Mouse (Mus musculus) midbrain, embryonic 13.5 days (tissue): ENCODE measurements around the gene Kcnj4. TPM values are rescaled to one million over a fixed set of nuclear protein-coding genes. Genes with fewer than 3 reads are reported as not detected.

Experiments used
- ATAC-seq: fragments of 200-750 bp; cut with Nextera tagmentation; 2 replicates; pipeline ENCODE4 v1.8.0; 2017; ENCODE audit warnings: mild to moderate bottlenecking, moderate TSS enrichment, moderate library complexity
- H3K27ac ChIP-seq: fragments of 300-500 bp; sonication (generic); 2 replicates; pipeline ENCODE4 v1.5.1; 2015; ENCODE audit warnings: inconsistent platforms, mild to moderate bottlenecking, moderate library complexity
- H3K27me3 ChIP-seq: fragments of 300-500 bp; sonication (generic); 2 replicates; pipeline ENCODE4 v1.6.1; 2015; ENCODE audit warnings: mild to moderate bottlenecking, inconsistent platforms
- H3K36me3 ChIP-seq: fragments of 300-500 bp; sonication (generic); 2 replicates; pipeline ENCODE4 v1.6.1; 2015; ENCODE audit warnings: mild to moderate bottlenecking, inconsistent platforms
- H3K4me1 ChIP-seq: fragments of 300-500 bp; sonication (generic); replicated peaks from 2 replicates; pipeline ENCODE4 v1.6.1; 2015; ENCODE audit warnings: inconsistent platforms
- H3K4me2 ChIP-seq: fragments of 300-500 bp; sonication (generic); replicated peaks from 2 replicates; pipeline ENCODE4 v1.6.1; 2015; ENCODE audit warnings: moderate library complexity, mild to moderate bottlenecking, inconsistent platforms
- H3K4me3 ChIP-seq: fragments of 300-500 bp; sonication (generic); replicated peaks from 2 replicates; pipeline ENCODE4 v1.5.1; 2015; ENCODE audit warnings: mild to moderate bottlenecking, inconsistent platforms
- H3K9ac ChIP-seq: fragments of 300-500 bp; sonication (generic); replicated peaks from 2 replicates; pipeline ENCODE4 v1.6.1; 2015; ENCODE audit warnings: mild to moderate bottlenecking, inconsistent platforms
- H3K9me3 ChIP-seq: fragments of 300-500 bp; sonication (generic); 2 replicates; pipeline ENCODE4 v1.6.1; 2016; ENCODE audit warnings: mild to moderate bottlenecking, inconsistent platforms
- WGBS: fragments of 180-500 bp; shearing (Covaris S2); methylation state at CpG from one replicate; pipeline ENCODE4 v1.1.7; 2015; 5-methylcytosine and 5-hydroxymethylcytosine counted together
- polyA plus RNA-seq: library from polyadenylated mRNA; unstranded; fragments of >200 nt; fragmentation: Nextera tagmentation; extraction: Ambion mirVana; gene quantifications from 2 replicates; pipeline ENCODE4 v1.2.1, GENCODE M21; 2015

The Kcnj4 gene
- polyA plus RNA-seq, 1 experiment from 2014 or later, result not detected

DNA sequence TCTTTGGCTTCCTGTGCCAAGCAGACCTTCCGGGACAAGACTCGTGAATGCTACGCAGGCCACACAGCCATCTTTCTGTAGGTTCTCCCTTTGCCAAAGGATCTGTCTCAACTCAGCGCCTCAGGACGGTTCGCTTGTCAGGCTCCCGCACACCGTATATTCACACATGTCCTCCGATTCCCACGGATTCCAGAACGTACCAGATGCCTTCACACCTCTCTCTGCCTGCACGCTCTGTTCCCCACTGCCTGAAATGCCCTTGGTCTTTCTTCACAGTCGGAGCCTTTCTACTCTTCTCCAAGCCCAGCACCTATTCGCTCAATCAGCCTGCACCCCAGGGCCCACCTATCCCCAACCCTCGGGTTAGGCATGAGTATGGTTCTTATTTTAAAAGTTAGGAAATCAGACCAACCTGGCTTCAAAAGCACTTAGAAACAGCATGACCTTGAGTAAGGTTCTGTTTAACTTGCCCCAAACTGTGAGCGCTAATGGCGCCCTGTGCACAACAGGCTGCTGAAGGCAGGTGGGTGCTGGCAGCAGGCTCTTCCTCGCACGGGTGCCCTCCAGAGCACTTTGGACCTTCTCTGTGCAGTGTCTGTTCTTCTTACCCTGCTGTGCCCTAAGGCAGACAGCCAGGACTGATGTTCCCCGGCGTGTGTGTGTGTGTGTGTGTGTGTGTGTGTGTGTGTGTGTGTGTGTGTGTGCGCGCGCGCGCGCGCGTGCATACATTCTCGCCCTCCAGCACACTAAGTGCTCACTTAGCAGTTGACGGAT lies 2.2 kb upstream of the Kcnj4 start:
- H3K4me1 ChIP-seq, result peaks cover 37% of the 10 kb centered on the region
- no peak overlapping the region for H3K4me2 ChIP-seq
- no peak overlapping the region for H3K4me3 ChIP-seq
- no peak overlapping the region for H3K27ac ChIP-seq
- H3K36me3 ChIP-seq, result no peaks in the 10 kb centered on the region
- H3K9me3 ChIP-seq, result no peaks in the 10 kb centered on the region
- no peak overlapping the region for H3K9ac ChIP-seq
- no peak for ATAC-seq
- 54% methylated on average over 24 of the region's 31 CpGs for WGBS
- peaks cover 90% of the 10 kb centered on the region for H3K27me3 ChIP-seq

DNA sequence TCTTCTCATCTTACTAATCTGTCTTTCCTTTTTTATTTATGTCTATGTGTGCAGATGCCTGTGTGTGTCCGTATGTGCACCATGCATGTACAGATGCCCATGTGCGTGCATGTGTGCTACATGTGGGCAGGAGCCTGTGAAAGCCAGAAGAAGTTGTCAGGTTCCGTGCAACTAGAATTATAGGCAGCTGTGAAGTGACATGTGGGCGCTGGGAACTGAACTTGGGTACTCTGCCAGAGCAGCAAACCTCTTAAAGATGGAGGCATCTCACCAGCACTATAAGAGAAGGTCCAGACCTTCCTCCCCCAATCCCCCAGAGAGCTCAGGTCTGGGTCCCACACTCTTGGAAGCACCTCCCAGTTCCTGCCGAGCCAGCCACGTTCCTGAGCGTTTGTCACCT lies 1.4 kb upstream of the Kcnj4 start:
- H3K9me3 ChIP-seq, result no peaks in the 10 kb centered on the region
- no peak overlapping the region for H3K27ac ChIP-seq
- no peak overlapping the region for H3K9ac ChIP-seq
- peaks cover 32% of the 10 kb centered on the region for H3K4me1 ChIP-seq
- H3K27me3 ChIP-seq, result peaks cover 94% of the 10 kb centered on the region
- H3K36me3 ChIP-seq, result no peaks in the 10 kb centered on the region
- no peak for ATAC-seq
- H3K4me2 ChIP-seq, result peak overlapping the region; percentile 99; the same call in 1 of the 2 replicates
- WGBS, result 39% methylated on average over 7 of the region's 7 CpGs
- H3K4me3 ChIP-seq, result peak overlapping the region; percentile 54; the same call in 1 of the 2 replicates

GRCm38 (mm10) chr15:79505616-79506283 lies 709 bp upstream of the Kcnj4 start:
- Histone ChIP-seq H3K4me3 (peak overlapping the region; percentile 54), H3K36me3 (no peaks in the 10 kb centered on the region), H3K9me3 (no peaks in the 10 kb centered on the region), H3K27ac (no peak overlapping the region), H3K4me1 (peaks cover 26% of the 10 kb centered on the region), H3K9ac (peak overlapping the region; percentile 59), H3K27me3 (peaks cover 94% of the 10 kb centered on the region), H3K4me2 (peak overlapping the region; percentile 99)
- under 1% methylated on average over 49 of the region's 71 CpGs for WGBS
- ATAC-seq, result peak; percentile 57

- WGBS, result 72% methylated on average over 5 of the region's 5 CpGs
- H3K27me3 ChIP-seq, result peaks cover 88% of the 10 kb centered on the region
- peaks cover 26% of the 10 kb centered on the region for H3K4me1 ChIP-seq
Observed at GRCm38 (mm10) chr15:79503438-79503837, 1.6 kb downstream of the Kcnj4 start.

DNA sequence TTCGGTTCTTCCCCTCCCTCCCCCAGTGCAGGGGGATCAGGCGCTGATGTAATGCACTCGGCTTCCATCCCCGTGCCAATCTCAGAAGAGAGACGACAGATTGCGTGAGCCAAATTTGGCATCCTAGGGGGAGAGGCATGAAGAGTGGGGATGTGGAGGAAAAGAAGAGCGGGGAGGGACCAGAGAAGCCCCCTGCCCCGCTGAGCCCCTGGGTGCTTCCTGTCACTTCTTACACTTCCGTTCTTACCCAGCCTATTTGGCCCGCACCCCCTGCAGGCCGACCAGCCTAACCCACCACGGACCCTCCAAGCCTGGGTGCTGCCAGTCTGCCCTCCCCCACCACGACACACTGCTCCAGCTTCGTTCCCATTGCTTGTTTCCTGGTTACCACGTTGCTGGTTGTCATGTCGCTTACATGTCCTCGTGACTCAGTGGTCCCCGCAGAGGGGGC lies 2.1 kb downstream of the Kcnj4 start:
- no peak for ATAC-seq
- H3K4me1 ChIP-seq, result peaks cover 26% of the 10 kb centered on the region
- H3K4me2 ChIP-seq, result no peak overlapping the region
- H3K4me3 ChIP-seq, result no peak overlapping the region
- peaks cover 83% of the 10 kb centered on the region for H3K27me3 ChIP-seq
- H3K27ac ChIP-seq, result no peak overlapping the region
- no peaks in the 10 kb centered on the region for H3K36me3 ChIP-seq
- no peaks in the 10 kb centered on the region for H3K9me3 ChIP-seq
- no peak overlapping the region for H3K9ac ChIP-seq
- WGBS, result 19% methylated on average over 18 of the region's 18 CpGs

More at GRCm38 (mm10) chr15:79503438-79503837, 1.6 kb downstream of the Kcnj4 start:
- Histone ChIP-seq H3K36me3 (no peaks in the 10 kb centered on the region), H3K27ac (no peak overlapping the region), H3K4me3 (no peak overlapping the region), H3K4me2 (no peak overlapping the region), H3K9me3 (no peaks in the 10 kb centered on the region), H3K9ac (no peak overlapping the region)
- ATAC-seq, result no peak

DNA sequence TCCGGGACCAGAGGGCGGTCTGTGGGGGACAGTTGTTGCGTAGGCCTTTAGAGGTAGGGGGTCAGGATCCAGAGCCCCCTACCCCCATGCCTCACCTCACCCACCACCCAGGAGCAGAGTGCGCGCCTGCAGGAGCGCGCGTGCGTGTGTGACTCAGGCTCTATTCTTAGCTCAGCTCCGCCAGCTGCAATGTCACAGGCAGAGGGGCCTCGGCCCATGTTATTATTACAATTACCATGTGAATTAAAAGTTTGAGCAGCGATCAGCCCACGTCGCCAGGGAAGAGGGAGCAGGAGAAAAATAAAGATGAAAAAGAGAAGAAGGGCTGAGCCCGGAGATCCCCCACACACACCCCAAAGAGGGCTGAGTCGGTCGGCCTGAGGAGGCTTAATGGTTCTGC lies 4.9 kb downstream of the Kcnj4 start:
- Histone ChIP-seq H3K27me3 (peaks cover 58% of the 10 kb centered on the region), H3K4me2 (no peak overlapping the region), H3K4me3 (no peak overlapping the region), H3K4me1 (peaks cover 9% of the 10 kb centered on the region), H3K9ac (peak overlapping the region; percentile 12; the same call in 1 of the 2 replicates), H3K9me3 (no peaks in the 10 kb centered on the region), H3K36me3 (no peaks in the 10 kb centered on the region), H3K27ac (no peak overlapping the region)
- ATAC-seq, result no peak
- WGBS, result 71% methylated on average over 17 of the region's 17 CpGs

- Histone ChIP-seq H3K27ac (no peak overlapping the region), H3K4me2 (no peak overlapping the region), H3K4me1 (no peaks in the 10 kb centered on the region), H3K4me3 (no peak overlapping the region), H3K36me3 (no peaks in the 10 kb centered on the region), H3K27me3 (peaks cover 20% of the 10 kb centered on the region), H3K9ac (no peak overlapping the region), H3K9me3 (no peaks in the 10 kb centered on the region)
- 56% methylated on average over 18 of the region's 18 CpGs for WGBS
- ATAC-seq, result no peak
Observed at GRCm38 (mm10) chr15:79493527-79493926, 11.5 kb downstream of the Kcnj4 start.

- Histone ChIP-seq H3K4me1 (no peaks in the 10 kb centered on the region), H3K36me3 (no peaks in the 10 kb centered on the region), H3K9ac (no peak overlapping the region), H3K9me3 (no peaks in the 10 kb centered on the region), H3K27me3 (peaks cover 18% of the 10 kb centered on the region), H3K4me3 (no peak overlapping the region), H3K4me2 (no peak overlapping the region), H3K27ac (no peak overlapping the region)
- WGBS, result 75% methylated on average over 11 of the region's 11 CpGs
- no peak for ATAC-seq
Observed at GRCm38 (mm10) chr15:79489463-79489862, 15.6 kb downstream of the Kcnj4 start.

DNA sequence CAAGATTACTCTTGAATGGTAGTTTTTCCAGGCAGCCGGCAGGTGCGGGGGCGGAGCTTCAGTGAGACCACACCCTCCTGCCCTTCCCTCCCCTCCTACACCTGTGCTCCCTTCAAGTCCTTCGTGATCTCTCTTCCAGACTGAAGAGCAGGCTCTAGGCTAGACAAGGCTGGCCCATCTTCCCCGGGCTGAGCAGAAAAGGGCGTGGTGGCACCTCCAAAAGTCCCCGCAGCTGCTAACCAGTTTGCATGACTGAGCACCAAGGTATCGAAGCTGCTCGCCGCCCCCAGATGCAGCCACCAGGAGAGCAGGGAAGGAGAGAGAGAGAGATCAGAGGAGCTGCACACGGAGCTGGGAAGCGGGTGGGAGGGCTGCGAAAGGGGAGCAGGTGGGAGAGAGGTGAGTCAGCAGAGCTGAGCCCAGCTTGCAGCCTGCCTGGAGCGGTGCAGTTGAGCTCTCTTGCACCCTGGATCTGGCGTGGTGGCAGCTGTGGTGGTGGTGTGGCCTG lies 23.8 kb downstream of the Kcnj4 start:
- Histone ChIP-seq H3K4me3 (no peak overlapping the region), H3K9me3 (no peaks in the 10 kb centered on the region), H3K27ac (no peak overlapping the region), H3K36me3 (no peaks in the 10 kb centered on the region), H3K9ac (no peak overlapping the region), H3K4me1 (peaks cover 5% of the 10 kb centered on the region; the same call in 1 of the 2 replicates), H3K27me3 (peaks cover 7% of the 10 kb centered on the region; the same call in 1 of the 2 replicates), H3K4me2 (no peak overlapping the region)
- WGBS, result 10% methylated on average over 15 of the region's 15 CpGs
- ATAC-seq, result no peak

DNA sequence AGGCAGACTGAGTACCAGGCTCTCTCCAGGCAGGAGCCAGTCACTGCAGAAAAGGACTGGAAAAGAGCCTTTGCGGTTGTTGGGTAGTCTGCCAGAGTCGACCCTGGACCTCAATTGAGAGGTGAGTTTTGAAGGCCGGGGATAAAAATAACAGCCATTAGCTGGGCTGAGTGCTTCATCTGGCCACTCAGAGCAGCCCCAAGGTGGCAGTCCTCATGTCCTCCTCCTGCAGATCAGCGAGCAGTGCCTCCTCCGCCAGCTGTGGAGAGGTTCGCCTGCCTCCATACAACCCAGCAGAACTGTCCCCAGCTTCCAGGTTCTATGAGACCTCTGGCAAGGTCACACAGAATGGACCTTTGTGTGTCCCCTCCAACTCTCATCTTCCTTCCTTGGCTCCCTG lies 27.8 kb downstream of the Kcnj4 start:
- H3K4me2 ChIP-seq, result no peak overlapping the region
- no peak for ATAC-seq
- H3K4me3 ChIP-seq, result no peak overlapping the region
- peaks cover 7% of the 10 kb centered on the region; the same call in 1 of the 2 replicates for H3K27me3 ChIP-seq
- H3K4me1 ChIP-seq, result peaks cover 5% of the 10 kb centered on the region; the same call in 1 of the 2 replicates
- WGBS, result 68% methylated on average over 6 of the region's 6 CpGs
- H3K27ac ChIP-seq, result no peak overlapping the region
- no peaks in the 10 kb centered on the region for H3K9me3 ChIP-seq
- no peak overlapping the region for H3K9ac ChIP-seq
- H3K36me3 ChIP-seq, result no peaks in the 10 kb centered on the region

GRCm38 (mm10) chr15:79473638-79474355 lies 31.2 kb downstream of the Kcnj4 start:
- no peak for ATAC-seq
- H3K27me3 ChIP-seq, result no peaks in the 10 kb centered on the region
- WGBS, result 56% methylated on average over 12 of the region's 12 CpGs

More at GRCm38 (mm10) chr15:79473638-79474355, 31.2 kb downstream of the Kcnj4 start:
- Histone ChIP-seq H3K4me1 (peaks cover 15% of the 10 kb centered on the region), H3K9ac (no peak overlapping the region), H3K4me2 (no peak overlapping the region), H3K36me3 (no peaks in the 10 kb centered on the region), H3K27ac (no peak overlapping the region), H3K4me3 (no peak overlapping the region), H3K9me3 (no peaks in the 10 kb centered on the region)
